Mouse (Mus musculus) spleen, adult 2 months (tissue): ENCODE results near the gene Galnt2.

Source experiments
- CTCF ChIP-seq: fragments of 200-500 bp; IDR thresholded peaks from 2 replicates; pipeline ENCODE4 v1.5.1; 2011; ENCODE audit warnings: mild to moderate bottlenecking, inconsistent platforms; ENCODE audit not compliant: insufficient read depth, insufficient read length, insufficient replicate concordance; ENCODE audit errors: extremely low read depth
- POLR2A ChIP-seq: fragments of 200-500 bp; IDR thresholded peaks from 2 replicates; pipeline ENCODE4 v1.6.1; 2011; ENCODE audit warnings: low read depth, low read length, inconsistent platforms

DNA sequence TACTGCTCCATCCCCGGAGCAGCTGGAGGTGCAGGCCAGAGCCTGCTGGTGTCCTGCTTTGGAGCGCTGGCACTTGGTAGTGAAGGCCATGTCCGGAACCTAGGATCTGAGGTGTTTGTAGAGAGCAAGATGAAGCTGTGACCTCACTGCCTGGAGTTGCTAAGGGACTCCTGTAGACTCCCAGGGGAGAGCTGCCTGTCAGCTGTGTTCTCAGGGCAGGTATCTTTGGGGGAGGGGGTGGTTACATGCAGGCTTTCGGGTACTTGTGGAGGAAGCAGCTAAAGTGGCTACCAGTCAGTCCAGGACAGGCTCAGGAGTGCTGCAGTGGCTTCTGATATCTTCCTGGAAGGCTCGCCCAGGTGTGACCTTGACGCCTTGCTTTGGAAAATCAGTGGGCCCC lies 8.2 kb downstream of the Galnt2 start:
- TF ChIP-seq POLR2A (no peak), CTCF (no peak)
